Mouse (Mus musculus): Measurements from ENCODE around the gene Tor2a. TPM values are rescaled to one million over a fixed set of nuclear protein-coding genes. Genes with fewer than 3 reads are reported as not detected.

The Tor2a gene
- polyA plus RNA-seq, 2 experiments from 2014 or later = 64.5 to 84.5 TPM

Other genes starting within 250 kb of the Tor2a start
- 10 to 100 TPM; 50.6 to 55.5 TPM for gene Fam102a, start 221.9 kb upstream of the Tor2a start, polyA plus RNA-seq (2017; shearing (Covaris generic))
- 100 to 1,000 TPM; 131 to 166 TPM for gene Dpm2, start 186.4 kb upstream of the Tor2a start, polyA plus RNA-seq (2017; shearing (Covaris generic))
- gene Pip5kl1, start 182.4 kb upstream of the Tor2a start, polyA plus RNA-seq (2017; shearing (Covaris generic)) = not detected
- not detected for gene 9430097D07Rik, start 181.6 kb upstream of the Tor2a start, polyA plus RNA-seq (2017; shearing (Covaris generic))
- gene St6galnac4, start 170.1 kb upstream of the Tor2a start, polyA plus RNA-seq (2017; shearing (Covaris generic)) = 10 to 100 TPM; 25.2 to 38.6 TPM
- 1 to 10 TPM; 3.1 to 4.7 TPM for gene St6galnac6, start 157.5 kb upstream of the Tor2a start, polyA plus RNA-seq (2017; shearing (Covaris generic))
- gene Ak1, start 135.5 kb upstream of the Tor2a start, polyA plus RNA-seq (2017; shearing (Covaris generic)) = not detected
- gene Eng, start 110.6 kb upstream of the Tor2a start, polyA plus RNA-seq (2017; shearing (Covaris generic)) = not detected
- 10 to 100 TPM in 1 of 2 experiments, 1 to 10 TPM in 1; 9.4 to 12.5 TPM for gene Fpgs, start 53.1 kb upstream of the Tor2a start, polyA plus RNA-seq (2017; shearing (Covaris generic))
- 10 to 100 TPM; 16.3 to 22.9 TPM for gene Cdk9, start 44.2 kb upstream of the Tor2a start, polyA plus RNA-seq (2017; shearing (Covaris generic))
- gene Sh2d3c, start 36.2 kb upstream of the Tor2a start, polyA plus RNA-seq (2017; shearing (Covaris generic)) = 10 to 100 TPM; 54.0 to 90.6 TPM
- gene 6330409D20Rik, start 16.2 kb upstream of the Tor2a start, polyA plus RNA-seq (2017; shearing (Covaris generic)) = under 1 TPM in 1 of 2 experiments, not detected in 1; 0.58 TPM
- 1 to 10 TPM; 1.4 to 1.6 TPM for gene Ttc16, start 18.4 kb downstream of the Tor2a start, polyA plus RNA-seq (2017; shearing (Covaris generic))
- gene Ptrh1, start 18.6 kb downstream of the Tor2a start, polyA plus RNA-seq (2017; shearing (Covaris generic)) = 1 to 10 TPM; 2.9 to 3.8 TPM
- 1 to 10 TPM; 1.5 to 2.4 TPM for gene Cfap157, start 27.2 kb downstream of the Tor2a start, polyA plus RNA-seq (2017; shearing (Covaris generic))
- gene Stxbp1, start 90.0 kb downstream of the Tor2a start, polyA plus RNA-seq (2017; shearing (Covaris generic)) = 1 to 10 TPM; 4.2 to 4.7 TPM
- 1 to 10 TPM in 1 of 2 experiments, under 1 TPM in 1; 0.97 to 1.0 TPM for gene Fam129b, start 118.9 kb downstream of the Tor2a start, polyA plus RNA-seq (2017; shearing (Covaris generic))
- 100 to 1,000 TPM in 1 of 2 experiments, 10 to 100 TPM in 1; 43.5 to 613 TPM for gene Rpl12, start 204.3 kb downstream of the Tor2a start, polyA plus RNA-seq (2017; shearing (Covaris generic))
- gene Lrsam1, start 204.4 kb downstream of the Tor2a start, polyA plus RNA-seq (2017; shearing (Covaris generic)) = 10 to 100 TPM in 1 of 2 experiments, 1 to 10 TPM in 1; 5.5 to 11.1 TPM
- gene Slc2a8, start 224.8 kb downstream of the Tor2a start, polyA plus RNA-seq (2017; shearing (Covaris generic)) = 1 to 10 TPM; 1.7 to 3.3 TPM